Mouse (Mus musculus) limb, embryonic 11.5 days (tissue): ENCODE measurements around the gene Ubac2. TPM values are rescaled to one million over a fixed set of nuclear protein-coding genes. Genes with fewer than 3 reads are reported as not detected.

Experiments used
- ATAC-seq: fragments of 200-750 bp; cut with Nextera tagmentation; 2 replicates; pipeline ENCODE4 v1.8.0; 2017; ENCODE audit warnings: low read depth; ENCODE audit not compliant: insufficient number of reproducible peaks, low FRiP score, low TSS enrichment
- DNase-seq: peaks from one replicate; pipeline ENCODE4 v3.0.0-alpha.2; 2015; ENCODE audit warnings: low spot score
- H3K27ac ChIP-seq: fragments of 300-500 bp; sonication (generic); replicated peaks from 2 replicates; pipeline ENCODE4 v1.5.1; 2014; ENCODE audit warnings: low read depth, mild to moderate bottlenecking, low read length
- H3K27me3 ChIP-seq: fragments of 300-500 bp; sonication (generic); 2 replicates; pipeline ENCODE4 v1.6.1; 2014; ENCODE audit warnings: mild to moderate bottlenecking, low read length, mixed read lengths; ENCODE audit not compliant: control insufficient read depth, insufficient read depth
- H3K36me3 ChIP-seq: fragments of 300-500 bp; sonication (generic); 2 replicates; pipeline ENCODE4 v1.6.1; 2014; ENCODE audit warnings: mild to moderate bottlenecking, low read length, moderate library complexity, mixed read lengths; ENCODE audit not compliant: control insufficient read depth, insufficient read depth
- H3K4me1 ChIP-seq: fragments of 300-500 bp; sonication (generic); 2 replicates; pipeline ENCODE4 v1.6.1; 2014; ENCODE audit warnings: low read length, mixed read lengths; ENCODE audit not compliant: control insufficient read depth, insufficient read depth
- H3K4me2 ChIP-seq: fragments of 300-500 bp; sonication (generic); 2 replicates; pipeline ENCODE4 v1.6.1; 2014; ENCODE audit warnings: low read depth, mild to moderate bottlenecking, moderate library complexity; ENCODE audit not compliant: severe bottlenecking
- H3K4me3 ChIP-seq: fragments of 300-500 bp; sonication (generic); 2 replicates; pipeline ENCODE4 v1.5.1; 2014; ENCODE audit warnings: low read depth, low read length
- H3K9ac ChIP-seq: fragments of 300-500 bp; sonication (generic); 2 replicates; pipeline ENCODE4 v1.6.1; 2014; ENCODE audit warnings: mild to moderate bottlenecking, low read length
- H3K9me3 ChIP-seq: fragments of 300-500 bp; sonication (generic); 2 replicates; pipeline ENCODE4 v1.6.1; 2016; ENCODE audit warnings: low read length; ENCODE audit not compliant: control insufficient read depth
- WGBS: fragments of 180-500 bp; shearing (Covaris S2); extraction: QIAGEN DNeasy Blood & Tissue Kit; methylation state at CpG from one replicate; pipeline ENCODE4 v1.1.7; 2014; 5-methylcytosine and 5-hydroxymethylcytosine counted together
- polyA plus RNA-seq: library from polyadenylated mRNA; unstranded; fragments of >200 nt; fragmentation: Nextera tagmentation; extraction: Ambion mirVana; gene quantifications from 2 replicates; pipeline ENCODE4 v1.2.1, GENCODE M21; 2014

Ubac2 gene
- polyA plus RNA-seq, 1 experiment from 2014 or later, result 75.4 TPM

GRCm38 (mm10) chr14:121922016-121922415, 43.6 kb downstream of the Ubac2 start:
- H3K36me3 ChIP-seq, result no peaks in the 10 kb centered on the region
- no peak overlapping the region for H3K4me3 ChIP-seq
- 93% methylated on average over 4 of the region's 4 CpGs for WGBS
- no peaks in the 10 kb centered on the region for H3K9me3 ChIP-seq
- no peak overlapping the region for H3K27ac ChIP-seq
- ATAC-seq (no peak), DNase-seq (no peak)
- H3K4me1 ChIP-seq, result no peaks in the 10 kb centered on the region
- H3K4me2 ChIP-seq, result no peak overlapping the region
- no peak overlapping the region for H3K9ac ChIP-seq
- H3K27me3 ChIP-seq, result no peaks in the 10 kb centered on the region

- WGBS, result 90% methylated on average over 4 of the region's 4 CpGs
- Histone ChIP-seq H3K9ac (no peak overlapping the region), H3K27ac (no peak overlapping the region), H3K4me1 (no peaks in the 10 kb centered on the region), H3K27me3 (no peaks in the 10 kb centered on the region), H3K9me3 (no peaks in the 10 kb centered on the region), H3K4me3 (no peak overlapping the region), H3K36me3 (no peaks in the 10 kb centered on the region), H3K4me2 (no peak overlapping the region)
- DNase-seq, result no peak
- no peak for ATAC-seq
Observed at GRCm38 (mm10) chr14:121922731-121923130, 44.3 kb downstream of the Ubac2 start.

GRCm38 (mm10) chr14:121924876-121925275, 46.5 kb downstream of the Ubac2 start:
- no peaks in the 10 kb centered on the region for H3K27me3 ChIP-seq
- H3K27ac ChIP-seq, result no peak overlapping the region
- H3K4me3 ChIP-seq, result no peak overlapping the region
- DNase-seq (no peak), ATAC-seq (no peak)
- H3K4me2 ChIP-seq, result no peak overlapping the region
- no peak overlapping the region for H3K9ac ChIP-seq
- H3K36me3 ChIP-seq, result no peaks in the 10 kb centered on the region
- no peaks in the 10 kb centered on the region for H3K4me1 ChIP-seq
- 90% methylated on average over 6 of the region's 6 CpGs for WGBS
- no peaks in the 10 kb centered on the region for H3K9me3 ChIP-seq

- H3K9ac ChIP-seq, result no peak overlapping the region
- no peak overlapping the region for H3K4me3 ChIP-seq
- no peak for ATAC-seq
- no peaks in the 10 kb centered on the region for H3K36me3 ChIP-seq
- 84% methylated on average over 6 of the region's 6 CpGs for WGBS
- no peak overlapping the region for H3K27ac ChIP-seq
- H3K4me1 ChIP-seq, result no peaks in the 10 kb centered on the region
- no peak for DNase-seq
- H3K9me3 ChIP-seq, result no peaks in the 10 kb centered on the region
- no peak overlapping the region for H3K4me2 ChIP-seq
- no peaks in the 10 kb centered on the region for H3K27me3 ChIP-seq
Observed at GRCm38 (mm10) chr14:121926901-121927300, 48.5 kb downstream of the Ubac2 start.

GRCm38 (mm10) chr14:121927451-121927850, 49.0 kb downstream of the Ubac2 start:
- 91% methylated on average over 8 of the region's 8 CpGs for WGBS
- no peak for DNase-seq
- Histone ChIP-seq H3K27ac (no peak overlapping the region), H3K9me3 (no peaks in the 10 kb centered on the region), H3K4me1 (no peaks in the 10 kb centered on the region), H3K4me2 (no peak overlapping the region), H3K27me3 (no peaks in the 10 kb centered on the region), H3K36me3 (no peaks in the 10 kb centered on the region), H3K9ac (no peak overlapping the region), H3K4me3 (no peak overlapping the region)
- ATAC-seq, result no peak

- WGBS, result 71% methylated on average over 8 of the region's 8 CpGs
- H3K4me2 ChIP-seq, result no peak overlapping the region
- ATAC-seq (no peak), DNase-seq (peak; percentile 65)
- no peak overlapping the region for H3K9ac ChIP-seq
- no peaks in the 10 kb centered on the region for H3K27me3 ChIP-seq
- no peaks in the 10 kb centered on the region for H3K4me1 ChIP-seq
- H3K4me3 ChIP-seq, result no peak overlapping the region
- H3K27ac ChIP-seq, result no peak overlapping the region
- H3K9me3 ChIP-seq, result no peaks in the 10 kb centered on the region
- H3K36me3 ChIP-seq, result no peaks in the 10 kb centered on the region
Observed at GRCm38 (mm10) chr14:121928375-121929137, 50.1 kb downstream of the Ubac2 start.

- Histone ChIP-seq H3K9ac (no peak overlapping the region), H3K36me3 (no peaks in the 10 kb centered on the region), H3K27ac (no peak overlapping the region), H3K4me2 (no peak overlapping the region), H3K4me3 (no peak overlapping the region), H3K9me3 (no peaks in the 10 kb centered on the region), H3K27me3 (no peaks in the 10 kb centered on the region), H3K4me1 (no peaks in the 10 kb centered on the region)
- 87% methylated on average over 12 of the region's 12 CpGs for WGBS
- ATAC-seq, result no peak
- DNase-seq, result no peak
Observed at GRCm38 (mm10) chr14:121929243-121929951, 51.0 kb downstream of the Ubac2 start.

GRCm38 (mm10) chr14:121930731-121931383, 52.4 kb downstream of the Ubac2 start:
- Histone ChIP-seq H3K4me3 (no peak overlapping the region), H3K36me3 (0 out of 2 replicates have a peak, but pooled peaks cover 3% of the 10 kb centered on the region), H3K4me2 (no peak overlapping the region), H3K27me3 (no peaks in the 10 kb centered on the region), H3K4me1 (no peaks in the 10 kb centered on the region), H3K27ac (no peak overlapping the region), H3K9ac (no peak overlapping the region), H3K9me3 (no peaks in the 10 kb centered on the region)
- 87% methylated on average over 7 of the region's 7 CpGs for WGBS
- no peak for ATAC-seq
- no peak for DNase-seq
